Mouse (Mus musculus): Measurements from ENCODE around the gene Cwc25. TPM values are rescaled to one million over a fixed set of nuclear protein-coding genes. Genes with fewer than 3 reads are reported as not detected.
"Not testable (repeated sequence)": the region's sequence is repeated elsewhere in the genome, so short reads cannot be mapped to it uniquely, and the experiment has no call there.

Cwc25 gene
- polyA plus RNA-seq, 1 experiment from 2014 or later: 19.2 TPM

- H3K9ac ChIP-seq: no peak overlapping the region
- 81% methylated on average over 26 of the region's 26 CpGs for WGBS
- no peak overlapping the region for H3K4me3 ChIP-seq (replicated peaks)
- H3K27me3 ChIP-seq: no peaks in the 10 kb centered on the region
- peaks cover 90% of the 10 kb centered on the region for H3K36me3 ChIP-seq
- ATAC-seq (replicated peaks; ENCODE audit: low FRiP score): no peak
- no peaks in the 10 kb centered on the region for H3K9me3 ChIP-seq (replicated peaks)
- no peak overlapping the region for H3K4me2 ChIP-seq
- H3K4me1 ChIP-seq: peaks cover 2% of the 10 kb centered on the region; the same call in 1 of the 2 replicates
- H3K27ac ChIP-seq: no peak overlapping the region
These were observed 48.7 kb downstream of the Cwc25 start for GRCm38 (mm10) chr11:97717369-97718280.

GRCm38 (mm10) chr11:97716021-97716420, 50.3 kb downstream of the Cwc25 start:
- no peak overlapping the region for H3K4me2 ChIP-seq
- H3K27ac ChIP-seq: no peak overlapping the region
- H3K27me3 ChIP-seq: no peaks in the 10 kb centered on the region
- H3K9me3 ChIP-seq (replicated peaks): no peaks in the 10 kb centered on the region
- no peaks in the 10 kb centered on the region for H3K4me1 ChIP-seq
- no peak overlapping the region for H3K4me3 ChIP-seq (replicated peaks)
- WGBS: 83% methylated on average over 8 of the region's 8 CpGs
- ATAC-seq (replicated peaks; ENCODE audit: low FRiP score): no peak
- peaks cover 90% of the 10 kb centered on the region for H3K36me3 ChIP-seq
- no peak overlapping the region for H3K9ac ChIP-seq

DNA sequence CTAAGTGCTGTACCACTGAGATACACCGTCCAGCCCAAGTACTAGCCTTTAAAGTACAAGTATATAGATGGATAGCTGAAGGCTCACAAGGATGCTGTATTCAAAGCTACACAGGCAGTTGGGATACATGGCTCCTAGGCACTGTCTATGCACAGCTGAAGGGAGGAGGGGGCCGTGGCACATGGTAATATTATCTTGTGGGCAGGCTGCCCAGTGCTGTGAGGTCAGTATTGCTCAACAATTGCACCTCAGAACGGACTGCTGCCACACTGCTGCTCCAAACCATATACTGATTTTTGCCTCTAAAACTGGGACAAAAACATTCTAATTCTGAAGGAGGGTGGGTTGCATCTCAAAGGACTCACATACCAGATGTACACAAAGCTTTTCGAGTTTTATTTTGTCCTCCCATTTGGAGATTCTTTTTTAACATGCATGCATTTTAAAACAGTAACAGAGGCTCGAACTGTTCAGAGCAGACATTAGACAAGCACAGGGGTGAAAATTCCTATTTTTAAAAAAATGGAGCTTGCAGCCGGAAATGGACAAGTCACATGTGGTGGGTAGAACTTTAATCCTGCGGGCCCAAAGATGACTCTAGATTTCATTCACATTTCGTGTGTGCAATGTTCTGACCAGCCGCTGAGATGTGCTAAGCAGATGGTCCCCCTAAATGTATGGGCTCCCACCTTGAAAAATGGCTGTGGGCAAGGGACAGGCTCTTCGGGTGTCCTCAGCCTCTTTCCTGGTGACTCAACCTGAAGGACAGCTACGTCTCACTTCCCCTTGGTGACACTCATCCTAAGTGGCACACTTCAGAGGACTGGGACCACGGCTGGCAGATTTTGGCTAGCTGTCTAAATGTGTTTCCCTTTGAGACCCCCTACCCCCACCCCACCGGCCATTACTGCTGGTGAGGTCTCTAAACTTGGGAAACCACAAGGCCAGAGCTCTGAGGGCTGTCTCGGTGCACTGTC, 51.3 kb downstream of the Cwc25 start:
- peaks cover 84% of the 10 kb centered on the region for H3K36me3 ChIP-seq
- ATAC-seq (replicated peaks; ENCODE audit: low FRiP score): no peak
- no peak overlapping the region for H3K4me3 ChIP-seq (replicated peaks)
- H3K4me2 ChIP-seq: no peak overlapping the region
- H3K27ac ChIP-seq: no peak overlapping the region
- no peaks in the 10 kb centered on the region for H3K4me1 ChIP-seq
- no peaks in the 10 kb centered on the region for H3K27me3 ChIP-seq
- WGBS: 89% methylated on average over 14 of the region's 14 CpGs
- no peaks in the 10 kb centered on the region for H3K9me3 ChIP-seq (replicated peaks)
- H3K9ac ChIP-seq: no peak overlapping the region

GRCm38 (mm10) chr11:97714356-97714755, 52.0 kb downstream of the Cwc25 start:
- 95% methylated on average over 3 of the region's 3 CpGs for WGBS
- H3K4me1 ChIP-seq: no peaks in the 10 kb centered on the region
- H3K27ac ChIP-seq: no peak overlapping the region
- ATAC-seq (replicated peaks; ENCODE audit: low FRiP score): no peak
- no peak overlapping the region for H3K4me3 ChIP-seq (replicated peaks)
- peaks cover 79% of the 10 kb centered on the region for H3K36me3 ChIP-seq
- no peak overlapping the region for H3K9ac ChIP-seq
- no peaks in the 10 kb centered on the region for H3K9me3 ChIP-seq (replicated peaks)
- no peaks in the 10 kb centered on the region for H3K27me3 ChIP-seq
- no peak overlapping the region for H3K4me2 ChIP-seq

DNA sequence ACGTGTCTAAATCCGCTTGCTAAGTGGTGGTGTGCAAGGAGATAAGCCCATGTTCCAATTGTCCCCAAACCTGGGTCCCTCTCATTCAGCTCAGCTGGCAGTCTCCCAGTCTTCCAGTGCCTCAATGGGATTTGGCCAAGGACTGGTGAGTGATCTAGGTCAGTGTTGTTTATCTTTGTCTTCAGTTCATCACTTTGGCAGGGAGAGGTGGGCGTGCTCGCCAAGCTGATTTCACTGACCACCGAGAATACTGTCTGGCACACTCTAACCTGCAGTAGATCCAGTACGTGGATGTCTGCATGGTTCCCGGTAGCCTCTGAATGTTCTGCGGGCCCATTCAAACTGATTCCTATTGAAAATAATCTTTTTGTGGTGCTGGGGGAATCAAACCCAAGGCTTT, 52.5 kb downstream of the Cwc25 start:
- ATAC-seq (replicated peaks; ENCODE audit: low FRiP score): no peak
- no peaks in the 10 kb centered on the region for H3K27me3 ChIP-seq
- WGBS: 86% methylated on average over 8 of the region's 8 CpGs
- H3K9me3 ChIP-seq (replicated peaks): no peaks in the 10 kb centered on the region
- no peaks in the 10 kb centered on the region for H3K4me1 ChIP-seq
- no peak overlapping the region for H3K9ac ChIP-seq
- H3K36me3 ChIP-seq: peaks cover 79% of the 10 kb centered on the region
- H3K27ac ChIP-seq: no peak overlapping the region
- no peak overlapping the region for H3K4me3 ChIP-seq (replicated peaks)
- no peak overlapping the region for H3K4me2 ChIP-seq

DNA sequence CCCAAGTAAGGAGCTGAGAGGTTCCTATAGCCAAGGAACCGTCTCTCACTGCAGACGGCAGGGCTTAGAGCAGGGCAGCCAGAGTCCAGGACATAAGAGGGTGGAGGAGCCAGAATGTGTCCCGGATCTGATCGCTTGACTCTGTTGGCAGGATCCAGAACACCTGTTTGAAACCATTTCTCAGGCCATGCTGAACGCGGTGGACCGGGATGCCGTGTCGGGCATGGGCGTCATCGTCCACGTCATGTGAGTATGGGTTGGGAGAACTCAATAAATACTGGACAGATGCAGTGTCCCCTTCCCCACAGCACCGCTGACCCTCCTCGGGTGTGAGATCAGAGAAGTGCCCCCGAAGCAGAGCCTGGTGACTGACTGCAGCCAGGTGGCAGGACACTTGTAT, 54.1 kb downstream of the Cwc25 start:
- H3K4me2 ChIP-seq: no peak overlapping the region
- H3K4me3 ChIP-seq (replicated peaks): no peak overlapping the region
- H3K4me1 ChIP-seq: no peaks in the 10 kb centered on the region
- H3K36me3 ChIP-seq: peaks cover 79% of the 10 kb centered on the region
- H3K27ac ChIP-seq: 0 out of 2 replicates have a peak overlapping the region, but pooled peaks have one; percentile 22
- H3K9ac ChIP-seq: no peak overlapping the region
- no peaks in the 10 kb centered on the region for H3K27me3 ChIP-seq
- H3K9me3 ChIP-seq (replicated peaks): no peaks in the 10 kb centered on the region
- WGBS: 89% methylated on average over 15 of the region's 15 CpGs
- ATAC-seq (replicated peaks; ENCODE audit: low FRiP score): no peak

GRCm38 (mm10) chr11:97711200-97711900, 55.0 kb downstream of the Cwc25 start:
- H3K9ac ChIP-seq: no peak overlapping the region
- H3K4me3 ChIP-seq (replicated peaks): no peak overlapping the region
- H3K4me2 ChIP-seq: no peak overlapping the region
- H3K27ac ChIP-seq: 0 out of 2 replicates have a peak overlapping the region, but pooled peaks have one; percentile 22
- no peaks in the 10 kb centered on the region for H3K9me3 ChIP-seq (replicated peaks)
- 75% methylated on average over 13 of the region's 13 CpGs for WGBS
- no peaks in the 10 kb centered on the region for H3K27me3 ChIP-seq
- no peak for ATAC-seq (replicated peaks; ENCODE audit: low FRiP score)
- peaks cover 81% of the 10 kb centered on the region for H3K36me3 ChIP-seq
- no peaks in the 10 kb centered on the region for H3K4me1 ChIP-seq

GRCm38 (mm10) chr11:97710067-97710466, 56.3 kb downstream of the Cwc25 start:
- not testable (repeated sequence) for H3K9me3 ChIP-seq (replicated peaks); H3K4me1 ChIP-seq; ATAC-seq (replicated peaks; ENCODE audit: low FRiP score); H3K27ac ChIP-seq; H3K4me2 ChIP-seq; H3K4me3 ChIP-seq (replicated peaks); H3K27me3 ChIP-seq; H3K9ac ChIP-seq
- peaks cover 88% of the 10 kb centered on the region for H3K36me3 ChIP-seq
- WGBS: 81% methylated on average over 2 of the region's 2 CpGs

DNA sequence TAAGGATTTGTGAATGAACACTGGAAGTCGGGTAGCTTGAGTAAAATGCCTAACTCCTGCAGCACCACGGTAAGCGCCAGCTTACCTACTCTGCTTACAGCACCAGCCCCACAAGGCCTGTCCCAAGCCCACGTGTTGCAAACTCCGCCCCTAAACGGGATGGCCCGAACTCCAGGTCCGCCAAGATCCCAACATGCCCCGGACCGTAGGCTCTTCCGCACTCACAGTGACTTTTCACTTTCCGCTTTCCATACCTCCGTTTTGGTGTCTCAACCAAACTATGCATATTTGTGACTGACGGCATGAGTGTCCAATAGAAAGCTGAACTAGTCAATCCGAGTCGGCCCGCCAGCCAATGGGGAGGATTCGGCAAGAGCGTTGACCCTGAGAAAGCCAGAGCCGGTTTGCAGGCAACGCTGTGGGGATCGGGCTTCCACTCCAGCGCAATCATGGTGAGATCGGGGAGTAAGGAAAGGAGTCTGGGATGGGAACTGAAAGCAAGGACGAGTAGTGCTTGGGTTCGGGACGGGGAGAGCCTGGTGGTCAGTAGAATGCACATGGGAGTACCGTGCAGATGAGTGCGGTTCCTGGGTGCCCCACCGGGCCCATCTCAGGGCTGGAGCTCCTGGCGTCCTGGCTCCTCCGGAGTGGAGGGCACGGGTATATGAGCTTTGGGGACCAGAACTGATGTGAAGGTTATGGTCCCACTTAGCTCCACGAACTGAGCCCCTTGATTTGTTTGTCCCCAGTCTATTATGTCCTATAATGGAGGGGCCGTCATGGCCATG, 63.1 kb downstream of the Cwc25 start, which contains the start of gene Psmb3:
Gene Psmb3 (plus strand): TSS at position 361 of the 788 bp plus-strand sequence.
- Histone ChIP-seq H3K27ac (peak within 1 kb of the TSS; percentile 91), H3K4me3 (replicated peaks) (peak within 1 kb of the TSS; percentile 95), H3K9ac (peak within 1 kb of the TSS; percentile 80), H3K4me2 (peak within 1 kb of the TSS; percentile 80), H3K27me3 (no peaks in the 10 kb centered on the region), H3K36me3 (peaks cover 39% of the 10 kb centered on the region), H3K4me1 (peaks cover 33% of the 10 kb centered on the region), H3K9me3 (replicated peaks) (no peaks in the 10 kb centered on the region)
- peak; percentile 88 for ATAC-seq (replicated peaks; ENCODE audit: low FRiP score)
- WGBS: under 1% methylated on average over 35 of the region's 35 CpGs

DNA sequence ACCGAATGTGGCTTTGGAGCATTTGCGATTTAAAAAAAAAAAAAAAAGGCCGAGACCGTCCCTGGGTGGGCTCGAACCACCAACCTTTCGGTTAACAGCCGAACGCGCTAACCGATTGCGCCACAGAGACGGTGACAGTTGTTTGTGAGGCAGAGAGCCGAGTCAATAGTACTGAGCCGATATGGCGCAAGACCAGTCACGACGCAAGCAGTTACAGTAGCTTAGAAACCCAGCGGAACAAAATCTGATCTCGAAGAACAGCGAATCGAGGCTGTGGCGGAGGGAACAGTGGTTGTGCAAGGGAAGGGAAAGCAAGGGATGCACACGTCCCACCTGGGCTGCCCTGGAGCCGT, 64.0 kb downstream of the Cwc25 start:
- Histone ChIP-seq H3K9me3 (replicated peaks) (no peaks in the 10 kb centered on the region), H3K36me3 (peaks cover 30% of the 10 kb centered on the region), H3K4me2 (peak overlapping the region; percentile 80), H3K4me1 (peaks cover 42% of the 10 kb centered on the region), H3K9ac (peak overlapping the region; percentile 67), H3K4me3 (replicated peaks) (peak overlapping the region; percentile 95), H3K27ac (peak overlapping the region; percentile 91), H3K27me3 (no peaks in the 10 kb centered on the region)
- WGBS: under 1% methylated on average over 24 of the region's 24 CpGs
- no peak for ATAC-seq (replicated peaks; ENCODE audit: low FRiP score)
